Mouse (Mus musculus): ENCODE measurements at regions not wholly inside any gene's neighbourhood (a gene's known extent, or its start where the extent isn't known, plus 50 kb on each side); places are given as distances from the start of the nearest gene placed in this dataset.
A peak's percentile ranks its signal among the peaks of the same experiment; 100 is the strongest.

GRCm38 (mm10) chr7:98768460-98768859 is 65.6 kb downstream of the Thap12 start:
- no peak for DNase-seq (ENCODE audit: extremely low spot score, low spot score)

DNA sequence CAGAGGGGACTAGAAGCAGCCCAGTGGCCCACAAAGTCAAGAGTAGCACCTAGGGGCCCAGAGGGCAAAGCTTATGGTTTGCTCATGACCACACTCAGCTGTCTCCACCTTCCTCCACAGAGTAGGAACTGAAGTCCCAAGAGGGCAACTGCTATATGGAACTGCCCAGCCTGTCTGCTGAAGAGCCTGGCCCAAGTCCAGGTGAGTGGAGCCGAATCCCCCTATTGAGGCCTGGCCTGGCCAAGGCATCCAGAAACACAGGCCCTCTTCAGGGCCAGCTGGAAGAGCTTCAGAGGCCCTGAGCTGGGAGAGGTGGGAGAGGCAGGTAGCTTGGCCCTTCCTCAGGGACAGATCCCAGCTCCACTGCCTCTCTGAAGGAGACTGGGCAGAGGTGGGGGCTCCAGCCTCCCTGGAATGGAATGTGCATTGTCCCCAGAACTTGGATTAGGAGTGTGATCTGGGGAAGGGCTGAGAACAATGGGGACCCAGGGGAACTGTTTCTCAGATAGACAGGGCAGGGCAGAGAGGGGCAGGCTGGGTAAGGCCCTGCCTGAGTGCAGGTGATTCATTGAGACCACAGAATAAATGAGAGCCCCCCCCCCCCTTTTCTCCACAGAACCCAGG is 65.7 kb upstream of the Wnt11 start:
- no peak for DNase-seq (ENCODE audit: extremely low spot score, low spot score)

GRCm38 (mm10) chr7:98770257-98770890 is 64.5 kb upstream of the Wnt11 start:
- no peak for DNase-seq (ENCODE audit: extremely low spot score, low spot score)

DNA sequence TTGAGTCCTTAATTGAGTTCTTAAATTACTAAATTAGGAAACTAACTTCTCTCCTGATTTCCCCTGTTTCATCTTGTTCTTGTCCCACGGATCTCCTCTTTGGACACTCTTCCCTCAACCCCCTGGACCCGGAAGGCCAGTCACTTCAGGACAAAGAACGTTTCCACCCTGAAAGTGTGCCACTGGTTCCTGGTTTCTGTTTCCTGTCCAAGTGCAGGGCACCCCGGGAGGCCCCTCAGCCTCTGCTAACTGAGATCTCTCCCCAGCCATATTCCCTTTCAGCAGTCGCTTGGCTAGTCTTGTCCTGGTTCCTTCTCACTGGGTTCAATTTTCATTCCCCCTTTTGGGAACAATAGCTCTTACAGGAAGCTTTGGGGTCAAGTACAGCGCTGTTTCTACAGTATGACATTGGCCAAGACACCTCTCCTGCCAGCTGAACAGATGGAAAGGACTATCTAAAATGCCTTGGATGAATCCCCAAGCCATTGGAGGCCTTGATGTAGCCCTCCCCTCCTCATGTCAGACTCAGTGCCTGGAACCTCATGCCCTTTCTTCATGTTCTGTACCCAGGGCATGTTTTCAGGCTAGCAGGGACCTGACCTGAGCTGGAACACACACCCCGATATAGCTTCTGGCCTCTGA is 63.7 kb upstream of the Wnt11 start:
- no peak for DNase-seq (ENCODE audit: extremely low spot score, low spot score)

GRCm38 (mm10) chr7:98774597-98774996 is 60.3 kb upstream of the Wnt11 start:
- DNase-seq (ENCODE audit: extremely low spot score, low spot score) = no peak

- no peak for DNase-seq (ENCODE audit: extremely low spot score, low spot score)
Measured at GRCm38 (mm10) chr7:98775031-98775430, 59.9 kb upstream of the Wnt11 start.

GRCm38 (mm10) chr7:98777304-98777849 is 57.5 kb upstream of the Wnt11 start:
- DNase-seq (ENCODE audit: extremely low spot score, low spot score) = no peak

DNA sequence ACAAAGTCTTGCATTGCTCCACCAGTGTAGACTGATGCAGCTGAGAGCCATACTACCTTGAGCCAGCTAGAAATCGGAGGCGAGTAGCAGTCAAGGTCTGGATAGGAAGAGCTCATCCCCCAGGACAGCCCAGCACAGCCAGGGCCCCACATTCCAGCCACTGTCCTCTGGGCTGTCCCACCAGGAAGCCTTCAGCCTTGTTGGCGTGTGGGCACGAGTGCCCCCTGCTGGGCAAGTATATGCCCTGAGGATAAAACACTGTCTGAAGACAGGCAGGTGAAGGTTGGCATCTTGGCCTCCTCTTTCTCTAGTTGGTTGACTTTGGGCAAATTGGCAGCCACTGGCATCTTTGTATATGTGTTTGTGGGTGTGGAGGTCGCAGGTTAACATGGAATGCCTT is 56.0 kb upstream of the Wnt11 start:
- peak; percentile 73 for DNase-seq (ENCODE audit: extremely low spot score, low spot score)

DNA sequence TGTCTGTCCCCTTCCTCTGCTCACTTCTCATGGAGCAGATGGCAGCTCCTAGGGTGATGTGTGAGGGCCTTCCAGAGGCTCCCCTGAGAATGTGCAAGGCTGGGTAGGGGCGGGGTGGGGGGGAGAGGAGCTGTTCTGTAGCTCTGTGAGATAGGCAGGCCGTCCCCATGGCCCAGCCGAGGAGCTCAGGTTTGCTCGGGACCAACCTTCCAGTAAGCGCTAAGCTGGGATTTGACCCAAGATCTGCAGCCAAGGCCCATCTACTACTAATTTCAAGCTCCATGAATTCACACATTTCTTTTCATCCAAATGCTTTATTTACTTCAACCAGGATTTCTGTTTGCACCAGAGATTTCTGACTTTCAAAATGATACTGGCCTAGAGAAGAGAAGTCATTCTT is 51.4 kb upstream of the Wnt11 start:
- DNase-seq (ENCODE audit: extremely low spot score, low spot score) = no peak

DNA sequence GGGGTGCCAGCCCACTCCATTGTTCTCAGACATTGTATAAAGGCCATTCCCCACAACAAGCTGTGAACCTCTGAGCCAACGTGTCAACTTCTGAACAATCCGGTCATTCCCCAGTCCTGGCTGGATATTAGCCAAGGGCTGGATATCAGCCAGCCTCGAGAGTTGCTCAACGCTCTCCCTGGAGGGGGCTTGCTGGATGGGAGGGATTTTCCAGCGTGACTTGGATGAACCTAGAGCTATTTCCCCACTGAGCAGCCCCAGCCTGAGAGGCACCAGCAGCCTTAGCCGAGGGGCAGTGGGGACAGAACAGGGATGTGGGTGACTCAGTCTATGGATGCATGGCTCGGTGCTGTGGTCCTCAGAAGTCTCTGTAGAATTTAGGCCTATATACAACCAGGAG is 51.0 kb upstream of the Wnt11 start:
- DNase-seq (ENCODE audit: extremely low spot score, low spot score) = no peak

DNA sequence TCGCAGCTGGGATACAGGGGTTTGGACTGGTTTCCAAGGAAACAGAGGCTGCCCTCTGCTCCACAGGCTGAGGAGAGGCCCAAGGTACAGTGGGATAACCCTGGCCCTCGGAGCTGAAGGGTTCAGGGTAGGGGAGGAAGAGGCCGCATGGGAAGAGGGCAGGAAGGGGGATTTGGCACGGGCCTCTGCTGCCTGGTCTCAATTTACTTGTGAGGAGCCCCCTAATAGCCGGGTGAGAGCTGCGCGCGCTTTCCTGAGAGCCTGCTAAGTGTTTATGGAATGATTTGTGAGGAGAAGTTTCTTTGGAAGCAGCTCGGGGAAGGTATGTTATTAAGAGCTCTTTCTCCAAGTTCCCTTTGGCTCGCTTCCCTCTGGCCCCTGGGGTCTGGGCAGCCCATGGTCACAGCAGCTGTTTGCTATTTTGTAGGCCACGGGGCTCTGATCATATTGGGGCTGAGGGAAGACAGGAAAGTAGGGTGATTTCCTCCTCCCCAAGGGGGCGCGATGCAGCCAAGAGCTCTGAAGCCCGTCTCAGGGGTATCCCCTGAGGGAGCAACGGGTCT is 50.5 kb upstream of the Wnt11 start:
- DNase-seq (ENCODE audit: extremely low spot score, low spot score) = no peak
